Mouse (Mus musculus) layer of hippocampus, postnatal 36 days (tissue): ENCODE results near the gene Ntf5. TPM values are rescaled to one million over a fixed set of nuclear protein-coding genes. Genes with fewer than 3 reads are reported as not detected.
"Not testable (repeated sequence)": the region's sequence is repeated elsewhere in the genome, so short reads cannot be mapped to it uniquely, and the experiment has no call there.

ENCODE experiments used
- DNase-seq, 2 experiments: peaks; one replicate each; pipeline ENCODE4 v3.0.0; 2022
- microRNA-seq, 2 experiments: library from miRNA; unstranded; fragments of <30 nt; microRNA quantifications; one replicate each; pipeline ENCODE4 v1.2.0; 2021
- total RNA-seq, 2 experiments: library from RNA; stranded (reverse); gene quantifications; 2 replicates each; pipeline ENCODE4 v1.2.3; 2021

The Ntf5 gene
- total RNA-seq, 2 experiments from 2014 or later, result 0.17 to 0.18 TPM

- not testable (repeated sequence) for DNase-seq
These were observed 49.4 kb downstream of the Ntf5 start for GRCm38 (mm10) chr7:45462868-45463267.

GRCm38 (mm10) chr7:45463987-45464778 lies 50.7 kb downstream of the Ntf5 start:
- DNase-seq, result no peak

- no peak for DNase-seq
These were observed 51.6 kb downstream of the Ntf5 start for GRCm38 (mm10) chr7:45465112-45465511.

- peak in 1 of 2 experiments; percentile 28 for DNase-seq
These were observed 52.1 kb downstream of the Ntf5 start for GRCm38 (mm10) chr7:45465549-45465948.

- DNase-seq, result peak; percentile 93 to 95
These were observed 53.0 kb downstream of the Ntf5 start, which contains the start of gene Bax for GRCm38 (mm10) chr7:45466283-45467089. TSS of gene Bax (minus strand) at chr7:45466898.

Small RNAs within 50 kb of the gene (microRNA-seq; reads per million reads assigned to microRNA genes)
- 0 reads per million in 2 experiments for gene Gm22133

Other genes starting within 250 kb of the Ntf5 start
- 1,000 to 10,000 TPM; 1,360 to 1,418 TPM for gene Slc17a7, start 249.7 kb upstream of the Ntf5 start, total RNA-seq
- under 1 TPM; 0.17 to 0.28 TPM for gene Gfy, start 234.1 kb upstream of the Ntf5 start, total RNA-seq
- gene Pth2, start 232.7 kb upstream of the Ntf5 start, total RNA-seq, result not detected
- 1 to 10 TPM; 2.0 to 3.3 TPM for gene Ccdc155, start 208.8 kb upstream of the Ntf5 start, total RNA-seq
- gene Dkkl1, start 201.5 kb upstream of the Ntf5 start, total RNA-seq, result 1 to 10 TPM; 1.4 to 2.3 TPM
- gene Tead2, start 197.9 kb upstream of the Ntf5 start, total RNA-seq, result 1 to 10 TPM; 2.6 to 7.8 TPM
- 1 to 10 TPM; 1.9 to 4.8 TPM for gene Cd37, start 174.6 kb upstream of the Ntf5 start, total RNA-seq
- 1 to 10 TPM; 2.0 to 2.8 TPM for gene Slc6a16, start 172.6 kb upstream of the Ntf5 start, total RNA-seq
- not detected for gene Slc6a21, start 136.2 kb upstream of the Ntf5 start, total RNA-seq
- 10 to 100 TPM; 12.9 to 14.8 TPM for gene Trpm4, start 79.9 kb upstream of the Ntf5 start, total RNA-seq
- gene Hrc, start 78.4 kb upstream of the Ntf5 start, total RNA-seq, result under 1 TPM; 0.20 to 0.46 TPM
- gene Ppfia3, start 46.7 kb upstream of the Ntf5 start, total RNA-seq, result 100 to 1,000 TPM; 126 to 128 TPM
- 100 to 1,000 TPM; 133 to 154 TPM for gene Lin7b, start 43.1 kb upstream of the Ntf5 start, total RNA-seq
- gene Snrnp70, start 18.0 kb upstream of the Ntf5 start, total RNA-seq, result 100 to 1,000 TPM; 379 to 450 TPM
- gene Kcna7, start 8.0 kb upstream of the Ntf5 start, total RNA-seq, result not detected
- gene Lhb, start 7.1 kb downstream of the Ntf5 start, total RNA-seq, result not detected
- gene Gys1, start 21.1 kb downstream of the Ntf5 start, total RNA-seq, result 10 to 100 TPM; 14.5 to 18.6 TPM
- 10 to 100 TPM; 33.0 to 39.9 TPM for gene Ruvbl2, start 24.4 kb downstream of the Ntf5 start, total RNA-seq
- 100 to 1,000 TPM; 187 to 197 TPM for gene Ftl1, start 46.2 kb downstream of the Ntf5 start, total RNA-seq
- 10 to 100 TPM; 73.5 to 80.8 TPM for gene Bax, start 53.2 kb downstream of the Ntf5 start, total RNA-seq
- not detected for gene Tulp2, start 68.2 kb downstream of the Ntf5 start, total RNA-seq
- gene Gm45808, start 73.1 kb downstream of the Ntf5 start, total RNA-seq, result 1 to 10 TPM in 1 of 2 experiments, not detected in 1; 2.5 TPM
- 1 to 10 TPM; 3.1 to 3.9 TPM for gene Dhdh, start 75.1 kb downstream of the Ntf5 start, total RNA-seq
- gene Nucb1, start 96.7 kb downstream of the Ntf5 start, total RNA-seq, result 10 to 100 TPM; 94.0 to 98.0 TPM
- 10 to 100 TPM; 17.4 to 20.0 TPM for gene Ppp1r15a, start 112.6 kb downstream of the Ntf5 start, total RNA-seq
- under 1 TPM; 0.77 to 0.86 TPM for gene Plekha4, start 112.6 kb downstream of the Ntf5 start, total RNA-seq
- gene Hsd17b14, start 141.2 kb downstream of the Ntf5 start, total RNA-seq, result under 1 TPM in 1 of 2 experiments, not detected in 1; 0.28 TPM
- gene Bcat2, start 156.5 kb downstream of the Ntf5 start, total RNA-seq, result 10 to 100 TPM; 23.5 to 29.9 TPM
- not detected for gene Fgf21, start 201.8 kb downstream of the Ntf5 start, total RNA-seq
- not detected for gene Fut1, start 203.6 kb downstream of the Ntf5 start, total RNA-seq
- gene Izumo1, start 208.1 kb downstream of the Ntf5 start, total RNA-seq, result not detected
- gene Rasip1, start 213.8 kb downstream of the Ntf5 start, total RNA-seq, result 1 to 10 TPM; 6.1 to 6.6 TPM
- 1 to 10 TPM; 2.3 to 2.8 TPM for gene Mamstr, start 226.3 kb downstream of the Ntf5 start, total RNA-seq